Mouse (Mus musculus): ENCODE data around the gene Taf1c. TPM values are rescaled to one million over a fixed set of nuclear protein-coding genes. Genes with fewer than 3 reads are reported as not detected.
A peak's percentile ranks its signal among the peaks of the same experiment; 100 is the strongest.

The Taf1c gene
- polyA plus RNA-seq, 2 experiments from 2014 or later: 9.8 to 13.4 TPM

GRCm38 (mm10) chr8:119623061-119623460 lies 18.0 kb upstream of the Taf1c start:
- ATAC-seq: no peak

GRCm38 (mm10) chr8:119622555-119622954 lies 17.5 kb upstream of the Taf1c start:
- ATAC-seq: no peak

GRCm38 (mm10) chr8:119620848-119621465 lies 15.9 kb upstream of the Taf1c start:
- no peak for ATAC-seq

- no peak for ATAC-seq
Observed at GRCm38 (mm10) chr8:119620116-119620840, 15.3 kb upstream of the Taf1c start.

GRCm38 (mm10) chr8:119618887-119619286 lies 13.9 kb upstream of the Taf1c start:
- ATAC-seq: no peak

- no peak for ATAC-seq
Observed at GRCm38 (mm10) chr8:119617586-119617985, 12.6 kb upstream of the Taf1c start.

- no peak for ATAC-seq
Observed at GRCm38 (mm10) chr8:119616811-119617210, 11.8 kb upstream of the Taf1c start.

GRCm38 (mm10) chr8:119616358-119616757 lies 11.3 kb upstream of the Taf1c start:
- ATAC-seq: no peak

GRCm38 (mm10) chr8:119615096-119615495 lies 10.1 kb upstream of the Taf1c start:
- ATAC-seq: no peak

GRCm38 (mm10) chr8:119612471-119612870 lies 7.4 kb upstream of the Taf1c start, which contains the start of gene Adad2:
Gene Adad2 (plus strand): TSS chr8:119612747.
- ATAC-seq: no peak

GRCm38 (mm10) chr8:119606224-119606623 lies 1.2 kb upstream of the Taf1c start:
- no peak for ATAC-seq

GRCm38 (mm10) chr8:119604398-119604803 lies 621 bp downstream of the Taf1c start:
- no peak for ATAC-seq

GRCm38 (mm10) chr8:119603771-119604170 lies 1.3 kb downstream of the Taf1c start:
- no peak for ATAC-seq

- no peak for ATAC-seq
Observed at GRCm38 (mm10) chr8:119591456-119591855, 13.6 kb downstream of the Taf1c start.

- ATAC-seq: no peak
Observed at GRCm38 (mm10) chr8:119590348-119590747, 14.7 kb downstream of the Taf1c start.

- ATAC-seq: no peak
Observed at GRCm38 (mm10) chr8:119588844-119589243, 16.2 kb downstream of the Taf1c start.

- ATAC-seq: no peak
Observed at GRCm38 (mm10) chr8:119588321-119588720, 16.7 kb downstream of the Taf1c start.

GRCm38 (mm10) chr8:119585901-119586300 lies 19.1 kb downstream of the Taf1c start:
- peak; percentile 92 for ATAC-seq

- ATAC-seq: no peak
Observed at GRCm38 (mm10) chr8:119580441-119581161, 24.4 kb downstream of the Taf1c start.

GRCm38 (mm10) chr8:119579096-119579495 lies 25.9 kb downstream of the Taf1c start:
- ATAC-seq: no peak

GRCm38 (mm10) chr8:119575366-119575726 lies 29.7 kb downstream of the Taf1c start:
- ATAC-seq: peak; percentile 3

- ATAC-seq: peak; percentile 56
Observed at GRCm38 (mm10) chr8:119574437-119575365, 30.3 kb downstream of the Taf1c start, which contains the start of the genes Hsdl1 and Dnaaf1. Gene Hsdl1 (minus strand): TSS chr8:119575183. Gene Dnaaf1 (plus strand): TSS chr8:119575235.
